Mouse (Mus musculus) heart, adult 8-10 months (tissue): Measurements from ENCODE around the gene Gm28269. TPM values are rescaled to one million over a fixed set of nuclear protein-coding genes. Genes with fewer than 3 reads are reported as not detected.

Experiments
- DNase-seq: peaks from one replicate; pipeline ENCODE4 v3.0.0; 2022; ENCODE audit warnings: low spot score
- total RNA-seq, 4 experiments: library from RNA; stranded (reverse); gene quantifications; 2 replicates each; pipeline ENCODE4 v1.2.4; 2022

Gm28269 gene
- not detected for total RNA-seq

DNA sequence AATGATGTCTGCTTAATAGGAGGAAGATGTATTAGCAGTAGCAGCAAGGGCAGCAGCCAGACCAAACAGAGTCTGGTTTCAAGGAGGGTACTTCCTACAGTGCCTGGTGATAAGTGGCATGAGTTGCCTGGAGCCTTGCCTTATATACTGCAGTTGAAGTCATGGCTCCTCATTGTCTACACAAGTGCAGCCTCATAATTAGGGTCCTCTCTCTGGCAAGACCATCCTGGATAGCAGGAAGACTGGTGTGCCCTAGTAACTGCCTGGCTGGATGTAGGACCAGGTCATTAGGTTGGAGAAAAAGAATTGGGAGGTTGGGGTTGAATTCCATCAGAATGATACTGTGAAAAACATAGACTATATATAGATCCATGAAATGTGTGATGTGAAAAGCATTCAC, at the start of gene Gm28269:
Gm28269 (minus strand) TSS at position 101 of the 400 bp plus-strand sequence.
- DNase-seq = no peak

DNA sequence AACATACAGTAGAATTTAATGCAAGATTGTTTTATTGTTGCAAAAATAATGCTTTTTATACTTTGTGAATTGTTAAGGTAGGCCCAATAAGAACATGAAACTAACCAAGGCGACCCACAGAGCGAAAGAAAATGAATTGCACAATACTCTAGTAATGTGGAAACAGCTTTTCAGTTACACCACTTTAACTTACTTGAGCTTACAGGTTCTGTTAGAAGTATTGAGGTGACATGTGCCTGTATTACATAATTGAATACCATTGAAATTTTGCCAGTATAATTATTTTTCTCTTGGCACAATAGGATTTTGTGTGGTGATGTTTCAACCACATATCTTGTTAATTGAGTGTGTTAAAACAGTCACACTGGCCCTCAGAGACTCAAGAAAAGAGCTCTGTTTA, 28.0 kb downstream of the Gm28269 start:
- no peak for DNase-seq

DNA sequence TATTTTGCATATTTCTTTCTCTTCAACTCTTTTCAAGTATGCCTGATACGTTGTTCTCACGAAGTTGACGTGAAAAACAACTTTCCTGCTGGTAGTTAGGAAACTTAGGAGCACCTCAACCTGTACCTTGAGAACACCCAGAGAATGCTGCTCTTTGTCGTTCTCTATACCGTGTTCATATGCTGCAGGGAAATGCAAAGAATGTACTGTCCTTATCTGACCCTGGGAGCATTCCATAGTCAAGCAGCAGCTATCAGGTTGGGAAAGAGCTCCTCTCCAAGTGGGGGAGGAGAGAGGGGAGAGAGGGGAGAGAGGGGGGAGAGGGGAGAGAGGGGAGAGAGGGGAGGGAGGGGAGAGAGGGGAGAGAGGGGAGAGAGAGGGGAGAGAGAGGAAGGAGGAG, 29.6 kb downstream of the Gm28269 start:
- no peak for DNase-seq

DNA sequence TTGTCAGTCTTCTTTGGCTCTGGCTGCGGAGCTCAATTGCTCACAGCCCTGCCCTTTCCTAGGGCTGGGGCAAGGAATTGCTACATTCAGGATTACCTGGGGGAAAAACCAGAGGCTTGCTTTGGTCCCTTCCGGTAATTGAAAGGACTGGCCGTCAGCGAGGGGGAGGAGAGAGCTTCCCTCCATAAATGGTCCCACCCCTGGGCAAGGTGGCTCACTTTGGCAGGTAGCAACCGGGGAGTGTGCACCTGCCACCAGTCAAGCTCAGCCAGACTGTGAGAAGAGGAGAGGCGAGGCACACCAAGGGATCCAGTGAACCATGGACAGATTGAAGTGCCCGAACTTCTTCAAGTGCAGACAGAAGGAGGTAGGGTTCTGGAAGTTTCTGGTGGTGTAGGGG, 30.1 kb downstream of the Gm28269 start, which contains the start of gene Slc6a14:
Slc6a14 (plus strand) TSS at position 68 of the 400 bp plus-strand sequence.
- DNase-seq = no peak

DNA sequence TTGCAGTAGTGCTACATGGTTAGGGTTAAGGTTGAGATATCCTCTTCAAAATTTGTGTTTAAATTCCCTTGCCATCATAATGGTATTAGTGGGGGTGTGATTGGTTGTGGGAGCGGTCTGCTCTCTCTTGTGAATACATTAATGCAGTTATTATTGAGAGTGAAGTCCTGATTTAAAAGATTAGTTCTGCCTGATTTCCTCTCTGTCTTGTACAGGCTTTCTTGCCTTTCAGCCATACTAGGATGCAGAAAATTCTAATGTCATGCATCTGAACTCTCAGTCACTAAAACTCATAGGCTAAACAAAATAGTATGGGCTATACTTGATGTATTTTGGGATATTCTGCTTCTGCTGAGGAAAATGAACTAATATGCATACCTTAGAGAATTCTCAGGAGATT, 40.4 kb downstream of the Gm28269 start:
- no peak for DNase-seq

DNA sequence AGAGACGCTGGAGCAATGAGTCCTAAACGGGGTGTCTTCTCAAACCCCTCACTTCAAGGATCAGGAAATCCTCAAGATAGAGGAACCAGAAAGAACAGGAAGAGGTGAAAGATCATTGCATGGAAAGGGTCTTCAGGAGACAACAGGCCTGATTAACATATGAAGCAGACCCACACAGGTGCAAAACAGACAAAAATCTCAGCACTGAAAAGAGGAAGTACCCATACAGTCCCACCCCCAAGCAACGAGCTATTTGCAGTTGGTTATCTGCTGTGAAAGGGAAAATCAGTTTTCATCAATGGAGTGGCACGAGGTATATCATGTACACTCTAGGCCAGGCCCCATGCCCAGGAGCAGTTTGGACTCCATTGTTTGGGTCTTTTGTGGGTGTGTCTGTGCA, 43.3 kb downstream of the Gm28269 start:
- DNase-seq = no peak

DNA sequence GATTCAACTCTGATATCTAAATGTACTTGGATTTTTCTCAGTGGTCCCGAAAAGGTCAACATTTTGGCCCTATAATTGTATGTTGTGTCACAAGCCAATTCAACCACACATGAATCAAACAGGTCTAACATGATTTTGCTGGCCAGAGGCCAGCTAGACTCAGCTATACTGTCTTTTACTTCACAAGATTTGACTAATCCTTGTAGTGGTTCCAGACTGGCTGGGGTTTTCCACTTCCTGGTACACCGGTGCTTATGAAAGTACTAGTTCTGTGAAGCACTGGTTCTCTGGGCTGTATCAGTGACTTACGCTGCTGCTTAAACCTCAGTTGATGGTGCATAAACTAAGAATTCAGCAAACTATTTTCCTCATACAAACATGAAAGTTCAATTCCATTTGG, 49.2 kb downstream of the Gm28269 start:
- no peak for DNase-seq

DNA sequence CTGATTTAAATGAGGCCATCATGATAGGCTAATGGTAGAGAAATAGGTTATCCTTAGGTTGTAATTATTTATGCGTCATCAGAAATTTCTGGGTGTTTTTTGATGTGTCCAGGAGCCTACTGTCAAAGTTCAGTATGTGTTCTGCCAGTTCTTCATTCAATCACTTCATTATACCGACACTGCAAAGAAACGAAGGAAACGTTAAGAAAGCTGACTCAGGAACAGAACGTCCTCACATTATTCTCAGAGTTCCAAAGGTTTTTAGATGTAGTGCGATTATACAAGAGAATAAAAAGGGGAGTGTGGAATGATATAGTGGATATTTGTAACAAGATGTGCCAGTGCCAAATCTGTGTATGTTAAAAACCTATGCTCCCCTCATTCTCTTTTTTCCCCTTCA, 49.7 kb downstream of the Gm28269 start:
- DNase-seq = no peak

Other genes with a start within 250 kb of the Gm28269 start
- under 1 TPM; 0.11 to 0.34 (median 0.23) TPM for gene Slc6a14, start 30.2 kb downstream of the Gm28269 start, total RNA-seq